Mouse (Mus musculus) lung, postnatal 0 days (tissue): ENCODE measurements around the gene Pvr.

ENCODE experiments used
- CTCF ChIP-seq: IDR thresholded peaks from 2 replicates; pipeline ENCODE4 v1.5.1; 2016; ENCODE audit warnings: antibody characterized with exemption, mild to moderate bottlenecking
- EP300 ChIP-seq: IDR thresholded peaks from 2 replicates; pipeline ENCODE4 v1.6.1; 2016; ENCODE audit warnings: antibody characterized with exemption, mild to moderate bottlenecking, control low read depth

GRCm38 (mm10) chr7:19867751-19868399 is 53.1 kb downstream of the Pvr start:
- TF ChIP-seq CTCF (no peak), EP300 (no peak)
